Mouse (Mus musculus) gastrocnemius, postnatal 36 days (tissue): ENCODE measurements around the gene Tmem63b. TPM values are rescaled to one million over a fixed set of nuclear protein-coding genes. Genes with fewer than 3 reads are reported as not detected.
A peak's percentile ranks its signal among the peaks of the same experiment; 100 is the strongest.

Experiments
- DNase-seq, 2 experiments: peaks; one replicate each; pipeline ENCODE4 v3.0.0; 2022
- intact Hi-C: fragments of 180-260 bp; cut with DNase I; formaldehyde crosslinking; loops from one replicate; pipeline ENCODE4 v1.15.1; 2025
- total RNA-seq, 2 experiments: library from RNA; stranded (reverse); gene quantifications; 2 replicates each; pipeline ENCODE4 v1.2.3; 2021

The Tmem63b gene
- total RNA-seq, 2 experiments from 2014 or later: 67.8 to 70.0 TPM

- no peak for DNase-seq
- intact Hi-C loops: no loop called here
These were observed 21.5 kb upstream of the Tmem63b start for GRCm38 (mm10) chr17:45708179-45708578.

- intact Hi-C loops: no loop called here
- DNase-seq: no peak
These were observed 20.7 kb upstream of the Tmem63b start for GRCm38 (mm10) chr17:45707376-45707775.

GRCm38 (mm10) chr17:45706796-45707195, 20.1 kb upstream of the Tmem63b start:
- intact Hi-C loops: no loop called here
- DNase-seq: no peak

- intact Hi-C loops: no loop called here
- no peak for DNase-seq
These were observed 16.5 kb upstream of the Tmem63b start for GRCm38 (mm10) chr17:45703187-45703586.

- no peak for DNase-seq
- intact Hi-C loops: no loop called here
These were observed 15.5 kb upstream of the Tmem63b start for GRCm38 (mm10) chr17:45702254-45702653.

- intact Hi-C loops: no loop called here
- no peak for DNase-seq
These were observed 14.5 kb upstream of the Tmem63b start for GRCm38 (mm10) chr17:45701236-45701591.

- DNase-seq: peak; percentile 41 to 53
- intact Hi-C loops: no loop called here
These were observed 14.0 kb upstream of the Tmem63b start for GRCm38 (mm10) chr17:45700496-45701235.

GRCm38 (mm10) chr17:45699039-45699740, 12.5 kb upstream of the Tmem63b start:
- no peak for DNase-seq
- intact Hi-C loops: no loop called here

GRCm38 (mm10) chr17:45698368-45698767, 11.7 kb upstream of the Tmem63b start:
- no peak for DNase-seq
- intact Hi-C loops: no loop called here

- DNase-seq: no peak
- intact Hi-C loops: no loop called here
These were observed 10.3 kb upstream of the Tmem63b start for GRCm38 (mm10) chr17:45696981-45697380.

GRCm38 (mm10) chr17:45695227-45696120, 8.8 kb upstream of the Tmem63b start:
- DNase-seq: no peak
- intact Hi-C loops: no loop called here

- intact Hi-C loops: no loop called here
- DNase-seq: no peak
These were observed 7.3 kb upstream of the Tmem63b start for GRCm38 (mm10) chr17:45693812-45694565.

- no peak for DNase-seq
- intact Hi-C loops: no loop called here
These were observed 5.5 kb upstream of the Tmem63b start for GRCm38 (mm10) chr17:45692159-45692558.

GRCm38 (mm10) chr17:45690044-45690443, 3.3 kb upstream of the Tmem63b start:
- intact Hi-C loops: no loop called here
- DNase-seq: no peak

GRCm38 (mm10) chr17:45689120-45689519, 2.4 kb upstream of the Tmem63b start:
- DNase-seq: no peak
- intact Hi-C loops: no loop called here

GRCm38 (mm10) chr17:45686093-45686619, 549 bp downstream of the Tmem63b start, which contains the start of gene Mrpl14:
Gene Mrpl14 (plus strand): TSS chr17:45686322.
- peak; percentile 89 for DNase-seq
- intact Hi-C loops: no loop called here

GRCm38 (mm10) chr17:45685171-45686092, 1.3 kb downstream of the Tmem63b start:
- intact Hi-C loops: no loop called here
- DNase-seq: peak in 1 of 2 experiments; percentile 40

GRCm38 (mm10) chr17:45684667-45685131, 2.0 kb downstream of the Tmem63b start:
- intact Hi-C loops: no loop called here

GRCm38 (mm10) chr17:45682843-45683242, 3.9 kb downstream of the Tmem63b start:
- no peak for DNase-seq
- intact Hi-C loops: no loop called here

More at GRCm38 (mm10) chr17:45684667-45685131, 2.0 kb downstream of the Tmem63b start:
- DNase-seq: no peak
